Mouse (Mus musculus): Measurements from ENCODE around the gene Olfr1359. TPM values are rescaled to one million over a fixed set of nuclear protein-coding genes. Genes with fewer than 3 reads are reported as not detected.
"Not testable (repeated sequence)": the region's sequence is repeated elsewhere in the genome, so short reads cannot be mapped to it uniquely, and the experiment has no call there.

The Olfr1359 gene
- total and polyA plus RNA-seq, 2 experiments = not detected

- Histone ChIP-seq H3K36me3 (ENCODE audit: control insufficient read depth, insufficient read depth, low read length) (no peaks in the 10 kb centered on the region), H3K27me3 (ENCODE audit: control insufficient read depth, insufficient read depth, low read length) (no peaks in the 10 kb centered on the region), H3K79me2 (ENCODE audit: control insufficient read depth, insufficient read depth, low read length) (no peaks in the 10 kb centered on the region), H3K4me3 (ENCODE audit: insufficient read depth, low read depth, low read length) (peak overlapping the region; percentile 56), H3K9ac (ENCODE audit: low read depth, low read length) (peak overlapping the region; percentile 73), H3K4me1 (ENCODE audit: control insufficient read depth, insufficient read depth, low read length) (peaks cover 5% of the 10 kb centered on the region; the same call in 1 of the 2 replicates), H3K27ac (replicated peaks; ENCODE audit: insufficient read depth, low read depth, low read length) (peak overlapping the region; percentile 22)
- TF ChIP-seq CTCF (IDR thresholded peaks at IDR 0.05; ENCODE audit: low read depth, low read length) (0 out of 2 replicates have a peak, but pooled peaks have one; percentile 6), POLR2A (IDR thresholded peaks at IDR 0.05; ENCODE audit: extremely low read depth, insufficient read depth, low read length) (no peak)
- DNase-seq (ENCODE audit: extremely low read depth, low read depth, low spot score) = peak; percentile 70
- 4% methylated on average over 22 of the region's 22 CpGs for WGBS
Observed at GRCm38 (mm10) chr13:21710821-21711525, 13.1 kb downstream of the Olfr1359 start.

GRCm38 (mm10) chr13:21711698-21712097 is 13.8 kb downstream of the Olfr1359 start:
- H3K4me1 ChIP-seq (ENCODE audit: control insufficient read depth, insufficient read depth, low read length) = peaks cover 5% of the 10 kb centered on the region; the same call in 1 of the 2 replicates
- no peaks in the 10 kb centered on the region for H3K36me3 ChIP-seq (ENCODE audit: control insufficient read depth, insufficient read depth, low read length)
- H3K4me3 ChIP-seq (ENCODE audit: insufficient read depth, low read depth, low read length) = no peak overlapping the region
- H3K27ac ChIP-seq (replicated peaks; ENCODE audit: insufficient read depth, low read depth, low read length) = no peak overlapping the region
- no peaks in the 10 kb centered on the region for H3K79me2 ChIP-seq (ENCODE audit: control insufficient read depth, insufficient read depth, low read length)
- no peak for TF ChIP-seq POLR2A (IDR thresholded peaks at IDR 0.05; ENCODE audit: extremely low read depth, insufficient read depth, low read length)
- TF ChIP-seq CTCF (IDR thresholded peaks at IDR 0.05; ENCODE audit: low read depth, low read length) = no peak
- 41% methylated on average over 4 of the region's 4 CpGs for WGBS
- H3K9ac ChIP-seq (ENCODE audit: low read depth, low read length) = no peak overlapping the region
- DNase-seq (ENCODE audit: extremely low read depth, low read depth, low spot score) = no peak
- no peaks in the 10 kb centered on the region for H3K27me3 ChIP-seq (ENCODE audit: control insufficient read depth, insufficient read depth, low read length)

GRCm38 (mm10) chr13:21714725-21715124 is 16.8 kb downstream of the Olfr1359 start:
- peak; percentile 56 for DNase-seq (ENCODE audit: extremely low read depth, low read depth, low spot score)
- Histone ChIP-seq H3K4me1 (ENCODE audit: control insufficient read depth, insufficient read depth, low read length) (peaks cover 11% of the 10 kb centered on the region), H3K79me2 (ENCODE audit: control insufficient read depth, insufficient read depth, low read length) (no peaks in the 10 kb centered on the region), H3K36me3 (ENCODE audit: control insufficient read depth, insufficient read depth, low read length) (no peaks in the 10 kb centered on the region), H3K27ac (replicated peaks; ENCODE audit: insufficient read depth, low read depth, low read length) (no peak overlapping the region), H3K9ac (ENCODE audit: low read depth, low read length) (no peak overlapping the region), H3K27me3 (ENCODE audit: control insufficient read depth, insufficient read depth, low read length) (no peaks in the 10 kb centered on the region), H3K4me3 (ENCODE audit: insufficient read depth, low read depth, low read length) (no peak overlapping the region)
- peak; percentile 62 for TF ChIP-seq CTCF (IDR thresholded peaks at IDR 0.05; ENCODE audit: low read depth, low read length)
- TF ChIP-seq POLR2A (IDR thresholded peaks at IDR 0.05; ENCODE audit: extremely low read depth, insufficient read depth, low read length) = no peak
- 2% methylated on average over 7 of the region's 7 CpGs for whole genome bisulfite sequencing

DNA sequence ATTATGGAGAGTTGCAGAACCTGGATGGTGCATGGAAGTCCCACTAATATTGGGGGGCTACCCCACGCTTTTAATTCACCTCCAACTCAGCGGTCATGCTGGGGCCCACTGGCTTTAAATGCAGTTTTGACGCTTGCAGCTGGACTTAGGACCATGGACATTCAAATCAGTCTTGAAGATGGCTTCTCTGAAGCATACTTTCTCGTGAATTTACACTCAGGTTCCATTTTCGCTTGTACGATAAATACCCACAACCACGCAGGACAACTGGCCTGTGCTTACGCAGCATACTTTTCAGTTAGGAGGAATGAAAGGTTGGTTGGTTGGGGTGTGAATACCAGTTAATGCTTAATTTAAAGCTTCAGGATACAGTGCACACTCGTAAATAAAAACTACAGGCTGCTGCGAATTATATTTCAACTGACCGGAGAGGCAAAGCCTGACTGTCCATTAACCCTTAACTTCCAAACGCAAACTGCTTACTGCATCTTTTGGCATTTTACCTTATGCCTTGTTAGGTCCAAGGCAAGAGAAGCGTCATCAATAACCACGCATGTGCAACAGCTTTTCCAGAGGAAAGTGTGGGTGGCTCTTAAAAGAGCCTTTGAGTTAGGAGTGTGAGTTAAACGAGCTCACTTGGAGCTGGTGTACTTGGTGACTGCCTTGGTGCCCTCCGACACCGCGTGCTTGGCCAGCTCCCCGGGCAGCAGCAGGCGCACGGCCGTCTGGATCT is 17.4 kb downstream of the Olfr1359 start:
- TF ChIP-seq CTCF (IDR thresholded peaks at IDR 0.05; ENCODE audit: low read depth, low read length) (no peak), POLR2A (IDR thresholded peaks at IDR 0.05; ENCODE audit: extremely low read depth, insufficient read depth, low read length) (no peak)
- Histone ChIP-seq H3K4me1 (ENCODE audit: control insufficient read depth, insufficient read depth, low read length) (peaks cover 11% of the 10 kb centered on the region), H3K4me3 (ENCODE audit: insufficient read depth, low read depth, low read length) (peak overlapping the region; percentile 27), H3K27ac (replicated peaks; ENCODE audit: insufficient read depth, low read depth, low read length) (no peak overlapping the region), H3K36me3 (ENCODE audit: control insufficient read depth, insufficient read depth, low read length) (no peaks in the 10 kb centered on the region), H3K79me2 (ENCODE audit: control insufficient read depth, insufficient read depth, low read length) (no peaks in the 10 kb centered on the region), H3K27me3 (ENCODE audit: control insufficient read depth, insufficient read depth, low read length) (no peaks in the 10 kb centered on the region), H3K9ac (ENCODE audit: low read depth, low read length) (0 out of 2 replicates have a peak overlapping the region, but pooled peaks have one; percentile 12)
- no peak for DNase-seq (ENCODE audit: extremely low read depth, low read depth, low spot score)
- WGBS = under 1% methylated on average over 22 of the region's 22 CpGs

DNA sequence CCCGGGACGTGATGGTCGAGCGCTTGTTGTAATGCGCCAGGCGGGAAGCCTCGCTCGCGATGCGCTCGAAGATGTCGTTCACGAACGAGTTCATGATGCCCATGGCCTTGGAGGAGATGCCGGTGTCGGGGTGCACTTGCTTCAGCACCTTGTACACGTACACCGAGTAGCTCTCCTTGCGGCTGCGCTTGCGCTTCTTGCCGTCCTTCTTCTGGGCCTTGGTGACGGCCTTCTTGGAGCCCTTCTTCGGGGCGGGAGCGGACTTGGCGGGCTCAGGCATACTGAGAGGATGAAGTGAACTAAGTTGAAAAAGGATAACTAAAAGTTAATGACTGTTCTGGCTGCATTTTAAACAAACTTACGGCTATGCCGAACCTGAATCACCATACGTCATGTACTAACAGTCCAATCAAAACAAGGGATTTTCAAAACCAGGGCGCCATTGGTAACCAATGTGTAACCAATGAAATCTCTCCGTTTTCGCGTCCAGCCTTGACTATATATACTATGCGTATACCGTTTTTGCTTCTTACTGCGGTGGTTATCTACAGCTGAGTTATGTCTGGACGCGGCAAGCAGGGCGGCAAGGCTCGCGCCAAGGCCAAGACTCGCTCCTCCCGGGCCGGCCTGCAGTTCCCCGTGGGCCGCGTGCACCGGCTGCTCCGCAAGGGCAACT is 18.1 kb downstream of the Olfr1359 start, which contains the start of the genes Hist1h2bl and Hist1h2ai:
Gene Hist1h2bl, minus strand, starts transcription at position 280 of the 676 bp plus-strand sequence.
Gene Hist1h2ai, plus strand, starts transcription at position 559 of the 676 bp plus-strand sequence.
- peaks cover 12% of the 10 kb centered on the region for H3K4me1 ChIP-seq (ENCODE audit: control insufficient read depth, insufficient read depth, low read length)
- H3K27ac ChIP-seq (replicated peaks; ENCODE audit: insufficient read depth, low read depth, low read length) = 0 out of 2 replicates have a peak within 1 kb of the TSS, but pooled peaks have one; percentile 30
- 2% methylated on average over 36 of the region's 50 CpGs for WGBS
- not testable (repeated sequence) for H3K27me3 ChIP-seq (ENCODE audit: control insufficient read depth, insufficient read depth, low read length); H3K36me3 ChIP-seq (ENCODE audit: control insufficient read depth, insufficient read depth, low read length); H3K79me2 ChIP-seq (ENCODE audit: control insufficient read depth, insufficient read depth, low read length)
- DNase-seq (ENCODE audit: extremely low read depth, low read depth, low spot score) = peak; percentile 75
- peak within 1 kb of the TSS; percentile 54 for H3K4me3 ChIP-seq (ENCODE audit: insufficient read depth, low read depth, low read length)
- 0 out of 2 replicates have a peak within 1 kb of the TSS, but pooled peaks have one; percentile 12 for H3K9ac ChIP-seq (ENCODE audit: low read depth, low read length)
- peak; percentile 40; the same call in 1 of the 2 replicates for TF ChIP-seq POLR2A (IDR thresholded peaks at IDR 0.05; ENCODE audit: extremely low read depth, insufficient read depth, low read length)

All from liver, adult 2 months (tissue).